Mouse (Mus musculus): ENCODE measurements around the gene Srsf10. TPM values are rescaled to one million over a fixed set of nuclear protein-coding genes. Genes with fewer than 3 reads are reported as not detected.

Gene Srsf10
- total and polyA plus RNA-seq, 3 experiments: 241 to 418 (median 299) TPM

DNA sequence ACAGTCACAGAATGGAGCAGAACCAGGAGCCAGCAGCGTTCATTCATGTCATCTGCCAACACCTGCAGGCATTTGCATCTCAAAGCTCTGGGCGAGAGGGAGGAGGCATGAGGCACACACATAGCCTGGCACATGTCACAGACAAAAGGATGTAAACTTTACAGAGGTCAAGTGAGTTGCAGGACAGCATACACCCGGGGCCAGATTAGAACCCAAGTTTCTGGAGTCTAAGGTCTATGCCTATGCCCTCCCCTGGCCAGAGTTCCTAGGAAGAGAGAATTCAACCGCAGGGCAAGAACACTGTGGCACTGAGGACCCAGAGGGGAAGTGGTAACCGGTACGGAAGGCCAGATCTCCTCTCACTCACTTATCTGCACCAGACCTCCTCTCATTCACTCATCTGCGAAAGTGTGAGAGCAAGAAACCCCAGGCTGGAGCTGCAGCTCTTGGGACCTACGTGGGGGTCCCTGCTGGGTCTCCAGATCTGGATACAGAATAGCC lies 39.6 kb downstream of the Srsf10 start, which contains the start of gene Cnr2:
TSS of gene Cnr2 (plus strand) at position 324 of the 501 bp plus-strand sequence.
- H3K9me3 ChIP-seq (replicated peaks): peaks cover 4% of the 10 kb centered on the region; the same call in 1 of the 2 replicates
- ATAC-seq (ENCODE audit: extremely low read depth, insufficient number of reproducible peaks, low FRiP score, poor library complexity, severe bottlenecking): no peak
- H3K4me3 ChIP-seq (ENCODE audit: low read depth, low read length): peak within 1 kb of the TSS; percentile 62
- TF ChIP-seq POLR2AphosphoS5 (IDR thresholded peaks at IDR 0.05; ENCODE audit: insufficient replicate concordance, low read depth, low read length) (no peak), GATA1 (IDR thresholded peaks at IDR 0.05; ENCODE audit: borderline replicate concordance, low read length) (no peak), CTCF (IDR thresholded peaks at IDR 0.05; ENCODE audit: low read depth, low read length) (no peak), GATA2 (IDR thresholded peaks at IDR 0.05; ENCODE audit: borderline replicate concordance, low read depth, low read length) (no peak), TAL1 (conservative IDR thresholded peaks at IDR 0.05; ENCODE audit: low read depth, low read length) (0 out of 2 replicates have a peak, but pooled peaks have one; percentile 7)
- no peak for DNase-seq (ENCODE audit: low spot score)
- peaks cover 74% of the 10 kb centered on the region for H3K4me1 ChIP-seq (ENCODE audit: insufficient read depth, low read depth, low read length)
- H3K27me3 ChIP-seq (ENCODE audit: insufficient read depth, low read length): no peaks in the 10 kb centered on the region
- peaks cover 10% of the 10 kb centered on the region for H3K36me3 ChIP-seq (replicated peaks)

GRCm38 (mm10) chr4:135896157-135896556 lies 40.6 kb downstream of the Srsf10 start:
- Histone ChIP-seq H3K4me1 (ENCODE audit: insufficient read depth, low read depth, low read length) (peaks cover 74% of the 10 kb centered on the region), H3K27me3 (ENCODE audit: insufficient read depth, low read length) (no peaks in the 10 kb centered on the region), H3K4me3 (ENCODE audit: low read depth, low read length) (peak overlapping the region; percentile 62), H3K9me3 (replicated peaks) (peaks cover 4% of the 10 kb centered on the region; the same call in 1 of the 2 replicates), H3K36me3 (replicated peaks) (peaks cover 16% of the 10 kb centered on the region)
- ATAC-seq (ENCODE audit: extremely low read depth, insufficient number of reproducible peaks, low FRiP score, poor library complexity, severe bottlenecking): no peak
- TF ChIP-seq GATA1 (IDR thresholded peaks at IDR 0.05; ENCODE audit: borderline replicate concordance, low read length) (no peak), GATA2 (IDR thresholded peaks at IDR 0.05; ENCODE audit: borderline replicate concordance, low read depth, low read length) (no peak), POLR2AphosphoS5 (IDR thresholded peaks at IDR 0.05; ENCODE audit: insufficient replicate concordance, low read depth, low read length) (no peak), TAL1 (conservative IDR thresholded peaks at IDR 0.05; ENCODE audit: low read depth, low read length) (no peak), CTCF (IDR thresholded peaks at IDR 0.05; ENCODE audit: low read depth, low read length) (no peak)
- no peak for DNase-seq (ENCODE audit: low spot score)

DNA sequence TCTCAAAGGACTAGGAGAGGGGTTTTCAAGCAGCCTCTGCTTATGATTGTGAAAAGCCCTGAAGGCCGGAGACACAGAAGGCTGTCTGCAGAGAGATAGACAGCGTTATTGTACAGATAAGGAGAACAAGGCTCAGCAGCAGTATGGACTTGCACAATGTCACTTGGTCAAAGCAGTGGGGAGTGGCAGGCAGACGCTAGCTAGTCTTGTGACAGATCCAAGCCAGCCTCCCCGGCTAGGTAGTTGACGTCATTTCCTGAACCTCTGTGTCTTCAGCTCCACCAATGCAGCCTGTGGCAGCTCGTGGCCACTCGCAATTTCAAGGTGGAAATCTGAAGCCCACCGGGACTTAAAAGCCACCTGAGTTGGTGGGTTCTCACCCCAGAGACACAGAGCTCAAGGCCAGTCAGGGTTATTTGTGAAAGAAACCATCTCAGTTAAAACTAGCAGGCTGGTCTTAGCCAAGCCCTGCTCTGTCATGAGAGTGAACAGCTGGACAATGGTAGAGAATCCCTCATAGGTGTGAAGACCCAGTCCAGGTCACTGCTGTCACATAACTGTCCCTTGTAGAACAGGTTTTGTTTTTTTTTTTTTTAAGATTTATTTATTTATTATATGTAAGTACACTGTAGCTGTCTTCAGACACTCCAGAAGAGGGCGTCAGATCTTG lies 43.0 kb downstream of the Srsf10 start:
- ATAC-seq (ENCODE audit: extremely low read depth, insufficient number of reproducible peaks, low FRiP score, poor library complexity, severe bottlenecking) (peak; percentile 95), DNase-seq (ENCODE audit: low spot score) (peak; percentile 90)
- H3K4me1 ChIP-seq (ENCODE audit: insufficient read depth, low read depth, low read length): peaks cover 69% of the 10 kb centered on the region
- H3K9me3 ChIP-seq (replicated peaks): 0 out of 2 replicates have a peak, but pooled peaks cover 2% of the 10 kb centered on the region
- H3K27me3 ChIP-seq (ENCODE audit: insufficient read depth, low read length): no peaks in the 10 kb centered on the region
- H3K36me3 ChIP-seq (replicated peaks): peaks cover 34% of the 10 kb centered on the region
- H3K4me3 ChIP-seq (ENCODE audit: low read depth, low read length): peak overlapping the region; percentile 44; the same call in 1 of the 2 replicates
- TF ChIP-seq GATA1 (IDR thresholded peaks at IDR 0.05; ENCODE audit: borderline replicate concordance, low read length) (no peak), TAL1 (conservative IDR thresholded peaks at IDR 0.05; ENCODE audit: low read depth, low read length) (peak; percentile 46; the same call in 1 of the 2 replicates), POLR2AphosphoS5 (IDR thresholded peaks at IDR 0.05; ENCODE audit: insufficient replicate concordance, low read depth, low read length) (no peak)

DNA sequence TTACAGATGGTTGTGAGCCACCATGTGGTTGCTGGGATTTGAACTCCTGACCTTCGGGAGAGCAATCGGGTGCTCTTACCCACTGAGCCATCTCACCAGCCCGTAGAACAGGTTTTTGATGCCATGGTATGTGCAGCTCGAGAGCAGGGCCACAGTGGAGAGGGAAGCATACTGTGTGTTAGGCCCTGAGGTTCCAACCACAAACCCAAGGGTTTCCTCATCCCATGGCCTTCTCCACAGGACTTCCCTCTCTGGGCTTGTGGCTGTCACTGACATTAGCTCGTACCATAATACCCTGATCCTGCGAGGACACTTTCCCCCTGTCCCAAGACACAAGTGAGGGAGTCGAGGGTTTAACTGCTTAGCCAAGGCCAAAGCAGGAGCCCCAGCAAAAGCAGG lies 43.5 kb downstream of the Srsf10 start:
- DNase-seq (ENCODE audit: low spot score): no peak

GRCm38 (mm10) chr4:135900008-135900407 lies 44.5 kb downstream of the Srsf10 start:
- no peaks in the 10 kb centered on the region for H3K27me3 ChIP-seq (ENCODE audit: insufficient read depth, low read length)
- H3K9me3 ChIP-seq (replicated peaks): no peaks in the 10 kb centered on the region
- H3K4me3 ChIP-seq (ENCODE audit: low read depth, low read length): no peak overlapping the region
- DNase-seq (ENCODE audit: low spot score) (no peak), ATAC-seq (ENCODE audit: extremely low read depth, insufficient number of reproducible peaks, low FRiP score, poor library complexity, severe bottlenecking) (no peak)
- H3K36me3 ChIP-seq (replicated peaks): peaks cover 47% of the 10 kb centered on the region
- TF ChIP-seq CTCF (IDR thresholded peaks at IDR 0.05; ENCODE audit: low read depth, low read length): no peak
- H3K4me1 ChIP-seq (ENCODE audit: insufficient read depth, low read depth, low read length): peaks cover 74% of the 10 kb centered on the region

More for the DNA sequence above, 43.5 kb downstream of the Srsf10 start:
- Histone ChIP-seq H3K27me3 (ENCODE audit: insufficient read depth, low read length) (no peaks in the 10 kb centered on the region), H3K36me3 (replicated peaks) (peaks cover 39% of the 10 kb centered on the region), H3K4me1 (ENCODE audit: insufficient read depth, low read depth, low read length) (peaks cover 74% of the 10 kb centered on the region), H3K4me3 (ENCODE audit: low read depth, low read length) (no peak overlapping the region), H3K9me3 (replicated peaks) (0 out of 2 replicates have a peak, but pooled peaks cover 2% of the 10 kb centered on the region)
- TF ChIP-seq CTCF (IDR thresholded peaks at IDR 0.05; ENCODE audit: low read depth, low read length) (no peak), GATA1 (IDR thresholded peaks at IDR 0.05; ENCODE audit: borderline replicate concordance, low read length) (no peak), POLR2AphosphoS5 (IDR thresholded peaks at IDR 0.05; ENCODE audit: insufficient replicate concordance, low read depth, low read length) (no peak), TAL1 (conservative IDR thresholded peaks at IDR 0.05; ENCODE audit: low read depth, low read length) (no peak), GATA2 (IDR thresholded peaks at IDR 0.05; ENCODE audit: borderline replicate concordance, low read depth, low read length) (no peak)
- no peak for ATAC-seq (ENCODE audit: extremely low read depth, insufficient number of reproducible peaks, low FRiP score, poor library complexity, severe bottlenecking)

DNA sequence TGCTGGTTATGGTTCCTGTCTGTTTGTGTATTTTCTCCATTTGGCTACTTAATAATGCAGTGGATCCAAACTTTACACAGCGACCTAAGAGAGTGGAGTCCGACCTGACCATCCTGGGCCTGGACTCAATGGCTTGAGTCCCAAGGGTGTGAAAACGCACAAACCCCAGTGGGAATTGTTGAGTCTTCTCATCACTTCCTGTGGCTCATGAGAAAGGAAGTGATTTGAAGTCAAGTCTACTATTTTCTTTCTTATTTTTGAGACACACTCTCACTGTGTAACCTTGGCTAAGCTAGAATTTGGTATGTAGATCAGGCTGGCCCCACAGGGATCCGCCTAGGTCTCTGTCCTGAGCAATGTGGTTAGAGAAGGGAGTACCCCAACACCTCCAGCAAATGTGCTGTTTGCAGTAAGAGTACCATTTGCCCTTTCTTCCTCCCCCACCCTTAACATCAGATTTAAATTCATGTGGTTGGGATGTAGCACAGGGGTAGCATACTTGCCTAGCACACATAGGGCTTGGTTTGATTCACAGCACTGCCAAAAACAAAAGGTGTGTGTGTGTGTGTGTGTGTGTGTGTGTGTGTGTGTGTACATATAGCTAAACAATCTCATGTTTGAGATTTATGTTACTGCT lies 47.2 kb downstream of the Srsf10 start:
- peaks cover 72% of the 10 kb centered on the region for H3K4me1 ChIP-seq (ENCODE audit: insufficient read depth, low read depth, low read length)
- no peaks in the 10 kb centered on the region for H3K9me3 ChIP-seq (replicated peaks)
- H3K36me3 ChIP-seq (replicated peaks): peaks cover 55% of the 10 kb centered on the region
- no peak for TF ChIP-seq GATA1 (IDR thresholded peaks at IDR 0.05; ENCODE audit: borderline replicate concordance, low read length)
- TF ChIP-seq CTCF (IDR thresholded peaks at IDR 0.05; ENCODE audit: low read depth, low read length): no peak
- TF ChIP-seq GATA2 (IDR thresholded peaks at IDR 0.05; ENCODE audit: borderline replicate concordance, low read depth, low read length): no peak
- no peak for TF ChIP-seq POLR2AphosphoS5 (IDR thresholded peaks at IDR 0.05; ENCODE audit: insufficient replicate concordance, low read depth, low read length)
- no peak for TF ChIP-seq TAL1 (conservative IDR thresholded peaks at IDR 0.05; ENCODE audit: low read depth, low read length)
- DNase-seq (ENCODE audit: low spot score) (no peak), ATAC-seq (ENCODE audit: extremely low read depth, insufficient number of reproducible peaks, low FRiP score, poor library complexity, severe bottlenecking) (no peak)
- H3K4me3 ChIP-seq (ENCODE audit: low read depth, low read length): no peak overlapping the region
- no peaks in the 10 kb centered on the region for H3K27me3 ChIP-seq (ENCODE audit: insufficient read depth, low read length)
